Mouse (Mus musculus) hindbrain, embryonic 16.5 days (tissue): ENCODE measurements around the gene Pkd1. TPM values are rescaled to one million over a fixed set of nuclear protein-coding genes. Genes with fewer than 3 reads are reported as not detected.

Experiments
- ATAC-seq: fragments of 200-750 bp; cut with Nextera tagmentation; 2 replicates; pipeline ENCODE4 v1.8.0; 2017; ENCODE audit warnings: moderate TSS enrichment, moderate library complexity
- H3K27ac ChIP-seq: fragments of 300-500 bp; sonication (generic); 2 replicates; pipeline ENCODE4 v1.5.1; 2014; ENCODE audit warnings: low read depth, mild to moderate bottlenecking, control low read depth, low read length, moderate library complexity
- H3K27me3 ChIP-seq: fragments of 300-500 bp; sonication (generic); replicated peaks from 2 replicates; pipeline ENCODE4 v1.6.1; 2014; ENCODE audit warnings: low read length; ENCODE audit not compliant: control insufficient read depth, insufficient read depth
- H3K36me3 ChIP-seq: fragments of 300-500 bp; sonication (generic); 2 replicates; pipeline ENCODE4 v1.6.1; 2014; ENCODE audit warnings: mild to moderate bottlenecking, low read length, moderate library complexity, mixed read lengths; ENCODE audit not compliant: control insufficient read depth, insufficient read depth
- H3K4me1 ChIP-seq: fragments of 300-500 bp; sonication (generic); 2 replicates; pipeline ENCODE4 v1.6.1; 2014; ENCODE audit warnings: low read depth, low read length; ENCODE audit not compliant: control insufficient read depth, insufficient read depth
- H3K4me2 ChIP-seq: fragments of 300-500 bp; sonication (generic); 2 replicates; pipeline ENCODE4 v1.6.1; 2014; ENCODE audit warnings: mild to moderate bottlenecking, low read length, control low read depth, moderate library complexity
- H3K4me3 ChIP-seq: fragments of 300-500 bp; sonication (generic); 2 replicates; pipeline ENCODE4 v1.5.1; 2014; ENCODE audit warnings: mild to moderate bottlenecking, low read length, control low read depth, moderate library complexity
- H3K9ac ChIP-seq: fragments of 300-500 bp; sonication (generic); 2 replicates; pipeline ENCODE4 v1.6.1; 2014; ENCODE audit warnings: low read depth, mild to moderate bottlenecking, control low read depth, low read length, moderate library complexity
- H3K9me3 ChIP-seq: fragments of 300-500 bp; sonication (generic); 2 replicates; pipeline ENCODE4 v1.6.1; 2014; ENCODE audit warnings: mild to moderate bottlenecking, low read length, moderate library complexity; ENCODE audit not compliant: control insufficient read depth
- WGBS: fragments of 180-500 bp; shearing (Covaris S2); extraction: QIAGEN DNeasy Blood & Tissue Kit; methylation state at CpG from one replicate; pipeline ENCODE4 v1.1.7; 2014; 5-methylcytosine and 5-hydroxymethylcytosine counted together
- polyA plus RNA-seq: library from polyadenylated mRNA; unstranded; fragments of >200 nt; fragmentation: Nextera tagmentation; extraction: Ambion mirVana; gene quantifications from 2 replicates; pipeline ENCODE4 v1.2.1, GENCODE M21; 2015

The Pkd1 gene
- polyA plus RNA-seq, 1 experiment from 2014 or later, result 26.8 TPM

DNA sequence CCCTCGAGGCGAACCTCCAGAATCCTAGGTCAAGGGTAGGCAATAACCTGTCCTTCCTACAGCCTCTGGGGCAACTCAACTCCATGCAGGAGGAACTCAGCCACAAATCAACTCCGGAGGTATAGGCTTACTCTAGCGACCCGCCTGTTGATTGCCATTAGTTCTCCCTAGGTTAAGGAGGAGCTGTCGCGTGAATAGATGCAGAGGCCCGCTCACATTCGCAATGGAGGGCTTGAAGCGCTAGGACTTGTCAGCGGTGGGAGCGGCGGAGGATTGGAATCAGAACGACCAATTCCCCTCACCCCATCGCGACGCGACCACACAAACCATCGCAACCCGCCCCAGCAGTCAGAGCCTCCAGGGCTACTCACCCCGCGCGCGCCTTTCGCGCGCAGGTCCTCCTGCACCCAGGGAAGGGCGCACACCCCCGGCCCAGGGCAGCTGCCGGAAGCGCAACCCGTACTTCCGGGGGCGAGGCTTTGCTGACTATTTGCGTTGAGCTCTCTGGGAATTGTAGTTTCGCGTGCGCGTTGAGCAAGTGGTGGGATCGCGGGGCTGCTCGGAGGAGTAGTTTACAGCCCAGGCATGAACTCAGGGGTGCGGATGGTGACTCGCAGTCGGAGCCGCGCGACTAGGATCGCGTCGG, 82.7 kb downstream of the Pkd1 start, which contains the start of the genes Tsc2 and Nthl1:
Tsc2 (minus strand) TSS at position 464 of the 646 bp plus-strand sequence.
Nthl1 (plus strand) TSS at position 514 of the 646 bp plus-strand sequence.
- H3K9ac ChIP-seq, result peak within 1 kb of the TSS; percentile 81
- peaks cover 11% of the 10 kb centered on the region for H3K4me1 ChIP-seq
- peak; percentile 93 for ATAC-seq
- H3K27ac ChIP-seq, result peak within 1 kb of the TSS; percentile 69
- H3K36me3 ChIP-seq, result peaks cover 15% of the 10 kb centered on the region; the same call in 1 of the 2 replicates
- peak within 1 kb of the TSS; percentile 78 for H3K4me2 ChIP-seq
- peak within 1 kb of the TSS; percentile 73 for H3K4me3 ChIP-seq
- H3K27me3 ChIP-seq, result no peaks in the 10 kb centered on the region
- WGBS, result 2% methylated on average over 51 of the region's 51 CpGs
- H3K9me3 ChIP-seq, result no peaks in the 10 kb centered on the region

DNA sequence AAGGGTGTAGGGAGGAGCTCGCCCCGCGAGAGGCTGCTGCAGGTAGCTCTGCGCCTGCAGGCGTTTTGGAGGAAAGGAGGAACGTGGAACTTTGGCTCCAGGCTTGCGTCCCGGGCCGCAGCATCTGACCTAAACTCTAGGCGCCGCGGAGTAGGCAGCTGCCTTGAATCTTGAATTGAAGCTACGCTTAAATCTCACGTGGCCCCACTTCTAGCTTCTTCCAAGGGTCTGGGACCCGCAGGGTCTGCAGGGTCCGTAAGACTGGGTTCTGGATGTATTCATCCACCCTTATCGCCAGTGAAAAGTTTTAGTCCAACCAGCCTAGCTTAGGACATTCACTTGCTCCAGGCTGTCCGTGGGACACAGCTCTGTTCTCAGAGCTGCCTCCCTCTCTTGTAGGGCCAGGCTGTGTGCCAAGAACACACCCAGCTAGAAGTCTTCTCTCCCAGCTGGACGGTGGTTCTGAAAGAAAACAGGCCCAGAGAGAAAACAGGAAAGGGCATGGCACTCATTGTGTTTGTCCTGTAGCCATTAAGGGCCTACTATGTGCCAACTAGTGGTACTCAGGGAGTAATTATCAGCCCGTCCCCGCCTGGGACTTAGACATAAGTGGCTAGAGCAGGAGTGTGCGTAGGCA, 83.3 kb downstream of the Pkd1 start:
- peaks cover 12% of the 10 kb centered on the region; the same call in 1 of the 2 replicates for H3K36me3 ChIP-seq
- peak overlapping the region; percentile 69 for H3K27ac ChIP-seq
- H3K4me3 ChIP-seq, result peak overlapping the region; percentile 73
- no peaks in the 10 kb centered on the region for H3K9me3 ChIP-seq
- no peaks in the 10 kb centered on the region for H3K27me3 ChIP-seq
- WGBS, result 13% methylated on average over 22 of the region's 22 CpGs
- H3K4me2 ChIP-seq, result peak overlapping the region; percentile 78
- peak; percentile 44 for ATAC-seq
- peak overlapping the region; percentile 81 for H3K9ac ChIP-seq
- H3K4me1 ChIP-seq, result peaks cover 11% of the 10 kb centered on the region

DNA sequence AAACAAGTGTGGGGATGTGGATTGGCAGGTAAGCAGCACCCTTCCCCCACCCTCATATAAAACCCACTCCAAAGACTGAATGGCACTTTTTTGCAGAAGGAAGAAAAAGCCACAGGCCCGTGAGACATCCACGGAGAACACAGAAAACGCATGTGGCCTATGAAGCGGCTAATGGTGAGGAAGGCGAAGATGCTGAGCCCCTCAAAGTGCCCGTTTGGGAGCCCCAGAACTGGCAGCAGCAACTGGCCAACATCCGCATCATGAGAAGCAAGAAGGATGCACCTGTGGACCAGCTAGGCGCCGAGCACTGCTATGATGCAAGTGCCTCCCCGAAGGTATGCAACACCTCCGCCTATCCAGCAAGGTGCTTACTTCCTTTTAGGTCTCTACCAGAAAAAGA, 84.2 kb downstream of the Pkd1 start:
- H3K27ac ChIP-seq, result no peak overlapping the region
- no peak overlapping the region for H3K4me3 ChIP-seq
- H3K4me2 ChIP-seq, result no peak overlapping the region
- H3K27me3 ChIP-seq, result no peaks in the 10 kb centered on the region
- no peak for ATAC-seq
- H3K36me3 ChIP-seq, result peaks cover 6% of the 10 kb centered on the region
- peaks cover 11% of the 10 kb centered on the region for H3K4me1 ChIP-seq
- H3K9ac ChIP-seq, result no peak overlapping the region
- WGBS, result 93% methylated on average over 11 of the region's 11 CpGs
- no peaks in the 10 kb centered on the region for H3K9me3 ChIP-seq

DNA sequence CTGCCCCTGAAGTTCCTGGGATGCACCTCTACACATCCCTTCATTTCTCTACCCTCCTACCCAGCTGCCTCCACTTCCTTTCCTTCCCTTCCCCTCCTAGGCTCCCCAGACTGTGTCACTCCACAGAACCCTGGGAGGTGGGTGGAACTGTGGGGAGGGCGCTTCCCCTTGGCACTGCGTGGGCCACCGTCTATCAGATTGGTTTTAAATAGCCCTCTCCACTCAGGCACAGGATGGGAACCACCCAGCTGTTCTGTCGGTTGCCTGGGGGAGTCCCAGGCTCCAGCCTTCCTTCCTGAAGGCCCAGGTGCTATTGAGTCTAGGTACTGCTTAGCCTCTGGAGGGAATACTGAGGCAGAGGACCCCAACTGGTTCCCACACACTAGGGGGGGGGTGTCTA, 85.4 kb downstream of the Pkd1 start:
- H3K9me3 ChIP-seq, result no peaks in the 10 kb centered on the region
- WGBS, result 88% methylated on average over 4 of the region's 4 CpGs

DNA sequence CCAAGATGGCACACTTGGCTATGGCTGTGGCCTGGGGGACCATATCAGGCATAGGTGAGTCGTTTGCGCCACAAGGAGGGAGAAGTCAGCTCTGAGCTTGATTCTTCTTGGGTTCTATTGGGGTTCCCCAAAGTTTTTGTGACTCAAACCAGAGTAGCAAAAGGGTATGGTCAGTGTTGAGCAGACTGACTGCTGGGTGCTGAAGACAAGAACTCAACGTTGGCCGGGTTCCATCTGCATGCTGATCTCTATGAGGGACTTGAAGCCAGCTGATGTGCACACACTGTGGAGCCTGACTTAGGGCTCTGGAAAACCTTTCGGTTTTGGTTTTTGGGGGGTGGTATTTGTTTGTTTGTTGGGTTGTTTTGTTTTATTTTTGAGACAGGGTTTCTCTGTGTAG, 86.1 kb downstream of the Pkd1 start:
- no peaks in the 10 kb centered on the region for H3K27me3 ChIP-seq
- no peak for ATAC-seq
- 96% methylated on average over 5 of the region's 5 CpGs for WGBS

More for the DNA sequence above, 85.4 kb downstream of the Pkd1 start:
- H3K4me3 ChIP-seq, result no peak overlapping the region
- no peaks in the 10 kb centered on the region for H3K27me3 ChIP-seq
- H3K4me2 ChIP-seq, result no peak overlapping the region
- no peak overlapping the region for H3K27ac ChIP-seq
- peaks cover under 1% of the 10 kb centered on the region for H3K36me3 ChIP-seq
- no peak overlapping the region for H3K9ac ChIP-seq
- no peak for ATAC-seq
- peaks cover 11% of the 10 kb centered on the region for H3K4me1 ChIP-seq

DNA sequence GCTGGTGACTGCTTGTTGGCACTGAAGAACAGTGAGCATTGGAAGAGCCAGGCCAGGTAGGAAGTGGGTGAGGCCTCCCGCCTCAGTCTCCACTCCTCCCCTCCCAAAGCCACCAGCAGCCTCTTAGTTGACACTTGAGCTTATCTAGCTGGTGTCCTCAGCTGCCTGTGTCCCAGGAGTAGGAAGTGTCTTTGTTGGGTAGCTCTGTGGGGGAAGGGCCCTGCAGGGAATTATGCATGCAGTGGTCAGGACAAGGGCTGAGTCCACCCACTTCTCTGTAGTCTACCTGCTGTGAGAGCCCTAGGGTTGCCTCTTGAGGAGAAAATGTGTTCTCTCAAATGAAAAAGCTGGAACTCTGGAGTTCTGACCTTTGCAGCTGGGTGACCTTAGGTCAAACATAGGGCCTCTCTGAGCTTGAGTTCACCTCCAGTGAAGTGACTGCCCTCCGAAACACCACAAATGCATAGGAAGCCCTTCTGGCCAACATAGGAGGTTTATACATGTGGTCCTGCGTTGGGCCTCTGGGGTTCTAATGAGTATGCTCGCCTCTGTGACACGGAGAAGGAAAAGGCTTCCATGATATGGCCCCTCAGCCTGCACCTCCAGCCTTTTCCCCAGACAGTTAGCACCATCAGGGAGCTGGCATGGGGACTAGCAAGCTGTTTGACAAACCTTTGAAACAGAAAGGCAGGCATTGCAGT, 87.3 kb downstream of the Pkd1 start:
- no peaks in the 10 kb centered on the region for H3K9me3 ChIP-seq
- H3K4me3 ChIP-seq, result no peak overlapping the region
- no peak for ATAC-seq
- H3K9ac ChIP-seq, result no peak overlapping the region
- no peak overlapping the region for H3K27ac ChIP-seq
- peaks cover 3% of the 10 kb centered on the region; the same call in 1 of the 2 replicates for H3K36me3 ChIP-seq
- no peak overlapping the region for H3K4me2 ChIP-seq
- no peaks in the 10 kb centered on the region for H3K27me3 ChIP-seq
- WGBS, result 70% methylated on average over 5 of the region's 5 CpGs
- H3K4me1 ChIP-seq, result peaks cover 7% of the 10 kb centered on the region

More for the DNA sequence above, 86.1 kb downstream of the Pkd1 start:
- H3K27ac ChIP-seq, result no peak overlapping the region
- no peak overlapping the region for H3K4me3 ChIP-seq
- H3K9me3 ChIP-seq, result no peaks in the 10 kb centered on the region
- H3K4me2 ChIP-seq, result no peak overlapping the region
- peaks cover 11% of the 10 kb centered on the region for H3K4me1 ChIP-seq
- H3K36me3 ChIP-seq, result no peaks in the 10 kb centered on the region; the same call in 1 of the 2 replicates
- H3K9ac ChIP-seq, result no peak overlapping the region

DNA sequence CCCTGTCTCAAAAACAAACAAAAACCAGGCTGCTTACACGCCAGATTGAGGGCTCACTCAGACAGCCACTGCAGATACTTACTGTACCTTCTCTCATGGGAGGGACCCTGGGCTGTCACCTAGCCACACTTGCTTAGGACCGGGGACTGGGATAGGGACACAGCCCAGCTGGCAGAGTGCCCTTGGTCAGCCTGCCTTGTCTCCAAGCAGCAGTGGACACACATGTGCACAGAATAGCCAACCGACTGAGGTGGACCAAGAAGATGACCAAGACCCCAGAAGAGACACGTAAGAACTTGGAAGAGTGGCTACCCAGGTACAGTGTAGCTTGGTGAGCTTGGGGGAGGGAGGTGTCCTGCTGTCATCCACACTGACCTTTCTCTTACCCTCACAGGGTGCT, 88.6 kb downstream of the Pkd1 start:
- Histone ChIP-seq H3K27me3 (no peaks in the 10 kb centered on the region), H3K4me3 (no peak overlapping the region), H3K36me3 (peaks cover 3% of the 10 kb centered on the region; the same call in 1 of the 2 replicates), H3K27ac (no peak overlapping the region), H3K9me3 (no peaks in the 10 kb centered on the region), H3K9ac (no peak overlapping the region), H3K4me2 (no peak overlapping the region), H3K4me1 (peaks cover under 1% of the 10 kb centered on the region)
- 94% methylated on average over 4 of the region's 4 CpGs for WGBS
- ATAC-seq, result no peak

DNA sequence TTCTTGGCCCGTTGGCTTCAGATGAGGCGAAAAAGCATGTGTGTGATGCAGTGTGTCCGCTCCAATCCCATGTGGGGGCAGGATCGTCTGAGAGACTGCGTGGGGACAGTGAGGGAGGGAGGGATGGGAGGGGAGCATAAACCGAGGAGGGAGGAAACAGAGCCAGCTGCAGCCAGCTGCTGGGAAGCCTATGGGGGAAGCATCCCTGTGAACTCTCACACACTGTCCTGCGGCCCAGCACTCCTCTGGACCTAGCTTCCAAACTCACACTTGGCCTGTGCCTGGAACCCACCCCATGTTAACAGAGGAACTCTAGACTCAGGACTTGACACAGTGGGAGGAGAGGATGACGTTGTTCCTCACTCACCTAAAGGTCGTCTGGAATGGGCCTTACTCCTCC, 89.2 kb downstream of the Pkd1 start:
- Histone ChIP-seq H3K4me1 (no peaks in the 10 kb centered on the region), H3K4me3 (no peak overlapping the region), H3K4me2 (no peak overlapping the region), H3K27me3 (no peaks in the 10 kb centered on the region), H3K9me3 (no peaks in the 10 kb centered on the region), H3K9ac (no peak overlapping the region), H3K27ac (no peak overlapping the region), H3K36me3 (peaks cover 3% of the 10 kb centered on the region; the same call in 1 of the 2 replicates)
- ATAC-seq, result no peak
- WGBS, result 74% methylated on average over 9 of the region's 9 CpGs

DNA sequence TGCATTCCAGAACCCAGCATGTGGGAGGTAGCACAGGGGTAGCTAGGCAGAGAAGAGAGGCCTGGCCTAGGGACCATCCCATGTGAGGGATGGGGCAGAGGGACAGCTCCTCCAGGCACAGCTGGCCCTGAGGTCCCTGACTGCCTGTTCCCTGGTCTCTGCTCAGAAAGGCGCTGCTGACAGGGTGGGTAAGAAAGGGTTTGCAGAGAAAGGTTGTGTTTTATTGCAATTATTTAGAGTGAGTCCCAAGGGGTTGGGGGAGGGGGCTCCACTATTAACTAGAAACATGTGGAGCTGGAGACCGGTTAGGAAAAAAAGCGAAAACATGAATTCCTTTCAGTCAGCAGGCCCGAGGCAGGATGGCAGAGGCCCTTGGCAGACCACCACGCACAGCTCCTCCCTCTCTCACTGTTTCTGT, 89.9 kb downstream of the Pkd1 start:
- no peak overlapping the region for H3K4me3 ChIP-seq
- no peak for ATAC-seq
- no peaks in the 10 kb centered on the region for H3K27me3 ChIP-seq
- H3K9ac ChIP-seq, result no peak overlapping the region
- H3K4me2 ChIP-seq, result no peak overlapping the region
- peak overlapping the region; percentile 44; the same call in 1 of the 2 replicates for H3K27ac ChIP-seq
- H3K4me1 ChIP-seq, result no peaks in the 10 kb centered on the region
- WGBS, result 73% methylated on average over 5 of the region's 5 CpGs
- H3K36me3 ChIP-seq, result peaks cover 3% of the 10 kb centered on the region; the same call in 1 of the 2 replicates
- no peaks in the 10 kb centered on the region for H3K9me3 ChIP-seq
